19 mouse cellular contexts compared by ENCODE assay signal in genomic region chr16:22717462-22717861, GRCm38 (mm10).
DNase-seq lines count a peak whose midpoint lies in the region; ATAC-seq and TF ChIP-seq lines count a peak whose summit lies in the region.
"Had no signal": no experiment of that assay in that cellular context is flagged by ENCODE, and none has a peak within 500 bp of the region (broad histone marks: within the 10 kb centered on the region; RNA-seq: fewer than 3 reads in every experiment).

No protein-coding gene starts in this region.

- WGBS in kidney, postnatal 0 days = 53% methylated on average over 2 of the region's 2 CpGs
- 65% methylated on average over 2 of the region's 2 CpGs for WGBS in midbrain, postnatal 0 days
- 63% methylated on average over 2 of the region's 2 CpGs for WGBS in midbrain, embryonic 13.5 days
- WGBS in neural tube, embryonic 15.5 days = 83% methylated on average over 2 of the region's 2 CpGs

- no peaks in the 10 kb centered on the region for H3K27me3 ChIP-seq in kidney, postnatal 0 days (ENCODE audit: insufficient read depth, low read length)
- H3K27me3 ChIP-seq in midbrain, postnatal 0 days (ENCODE audit: insufficient read depth, low read length) = no peaks in the 10 kb centered on the region
- no peaks in the 10 kb centered on the region for H3K27me3 ChIP-seq in midbrain, embryonic 13.5 days
- H3K27me3 ChIP-seq in ES-Bruce4 (ENCODE audit: control insufficient read depth, insufficient read depth, low read length, poor library complexity, severe bottlenecking) = no peaks in the 10 kb centered on the region
- no peaks in the 10 kb centered on the region for H3K27me3 ChIP-seq in neural tube, embryonic 15.5 days (replicated peaks)
- H3K27me3 ChIP-seq: embryonic facial prominence, embryonic 13.5 days; forebrain, embryonic 15.5 days; neural tube, embryonic 12.5 days had no signal

- no peaks in the 10 kb centered on the region for H3K9me3 ChIP-seq in kidney, postnatal 0 days (replicated peaks; ENCODE audit: low read length)
- no peaks in the 10 kb centered on the region for H3K9me3 ChIP-seq in midbrain, postnatal 0 days (ENCODE audit: low read length)
- H3K9me3 ChIP-seq in midbrain, embryonic 13.5 days = no peaks in the 10 kb centered on the region
- no peaks in the 10 kb centered on the region for H3K9me3 ChIP-seq in ES-Bruce4 (replicated peaks; ENCODE audit: control insufficient read depth, insufficient read depth, low read length, poor library complexity, severe bottlenecking)
- H3K9me3 ChIP-seq in neural tube, embryonic 15.5 days (replicated peaks) = no peaks in the 10 kb centered on the region
- H3K9me3 ChIP-seq: embryonic facial prominence, embryonic 13.5 days; forebrain, embryonic 15.5 days; midbrain, embryonic 10.5 days; neural tube, embryonic 12.5 days had no signal

- H3K27ac ChIP-seq in kidney, postnatal 0 days = no peak overlapping the region
- H3K27ac ChIP-seq in midbrain, postnatal 0 days (ENCODE audit: low read depth, low read length) = no peak overlapping the region
- H3K27ac ChIP-seq in midbrain, embryonic 13.5 days = no peak overlapping the region
- H3K27ac ChIP-seq in ES-Bruce4 (ENCODE audit: insufficient read depth, low read length) = no peak overlapping the region
- no peak overlapping the region for H3K27ac ChIP-seq in neural tube, embryonic 15.5 days (replicated peaks)
- H3K27ac ChIP-seq: embryonic facial prominence, embryonic 13.5 days; forebrain, embryonic 15.5 days; macrophage; midbrain, embryonic 10.5 days; neural tube, embryonic 12.5 days had no signal

- TF ChIP-seq EP300 in ES-Bruce4 (IDR thresholded peaks at IDR 0.05; ENCODE audit: insufficient read depth, low read depth, low read length) = no peak

- no peak for TF ChIP-seq POLR2A in ES-Bruce4 (IDR thresholded peaks at IDR 0.05; ENCODE audit: insufficient read depth, low read length)

- H3K4me1 ChIP-seq in kidney, postnatal 0 days (replicated peaks; ENCODE audit: insufficient read depth, low read length) = no peaks in the 10 kb centered on the region
- no peaks in the 10 kb centered on the region for H3K4me1 ChIP-seq in midbrain, postnatal 0 days (ENCODE audit: insufficient read depth, low read length)
- no peaks in the 10 kb centered on the region for H3K4me1 ChIP-seq in midbrain, embryonic 13.5 days (replicated peaks)
- H3K4me1 ChIP-seq in ES-Bruce4 (ENCODE audit: control insufficient read depth, insufficient read depth, low read length) = no peaks in the 10 kb centered on the region
- no peaks in the 10 kb centered on the region for H3K4me1 ChIP-seq in neural tube, embryonic 15.5 days
- H3K4me1 ChIP-seq: embryonic facial prominence, embryonic 13.5 days; forebrain, embryonic 15.5 days; neural tube, embryonic 12.5 days had no signal

- no peak overlapping the region for H3K4me2 ChIP-seq in kidney, postnatal 0 days (ENCODE audit: low read length)
- no peak overlapping the region for H3K4me2 ChIP-seq in midbrain, postnatal 0 days (ENCODE audit: low read depth, low read length, poor library complexity, severe bottlenecking)
- H3K4me2 ChIP-seq in midbrain, embryonic 13.5 days (replicated peaks) = no peak overlapping the region
- H3K4me2 ChIP-seq in neural tube, embryonic 15.5 days = no peak overlapping the region
- H3K4me2 ChIP-seq: embryonic facial prominence, embryonic 13.5 days; forebrain, embryonic 15.5 days; neural tube, embryonic 12.5 days had no signal

- no peak overlapping the region for H3K9ac ChIP-seq in kidney, postnatal 0 days (ENCODE audit: low read depth, low read length)
- no peak overlapping the region for H3K9ac ChIP-seq in midbrain, postnatal 0 days (replicated peaks; ENCODE audit: low read length, poor library complexity, severe bottlenecking)
- H3K9ac ChIP-seq in midbrain, embryonic 13.5 days (replicated peaks) = no peak overlapping the region
- no peak overlapping the region for H3K9ac ChIP-seq in ES-Bruce4 (ENCODE audit: low read depth, poor library complexity, severe bottlenecking)
- H3K9ac ChIP-seq in neural tube, embryonic 15.5 days (replicated peaks) = no peak overlapping the region
- H3K9ac ChIP-seq: embryonic facial prominence, embryonic 13.5 days; forebrain, embryonic 15.5 days; neural tube, embryonic 12.5 days had no signal

- no peak for DNase-seq in kidney, postnatal 0 days (ENCODE audit: low spot score)
- no peak for DNase-seq in kidney, postnatal 14 days
- DNase-seq in midbrain, postnatal 0 days (ENCODE audit: low spot score) = no peak
- DNase-seq in induced T-regulatory cell, adult 2 months (ENCODE audit: low read depth) = peak; percentile 4
- DNase-seq: adrenal gland, adult 8-10 months; cerebellum, postnatal 10 days; gastrocnemius, postnatal 14 days; heart, adult 18-20 months; heart, postnatal 4 days; kidney, adult 8-10 months; lung, adult 18-20 months had no signal

- H3K36me3 ChIP-seq in kidney, postnatal 0 days (ENCODE audit: insufficient read depth, low read length) = no peaks in the 10 kb centered on the region
- no peaks in the 10 kb centered on the region for H3K36me3 ChIP-seq in midbrain, postnatal 0 days (ENCODE audit: insufficient read depth, low read length)
- H3K36me3 ChIP-seq in midbrain, embryonic 13.5 days = no peaks in the 10 kb centered on the region
- no peaks in the 10 kb centered on the region for H3K36me3 ChIP-seq in ES-Bruce4 (ENCODE audit: control insufficient read depth, insufficient read depth, low read length, poor library complexity, severe bottlenecking)
- no peaks in the 10 kb centered on the region for H3K36me3 ChIP-seq in neural tube, embryonic 15.5 days
- H3K36me3 ChIP-seq: embryonic facial prominence, embryonic 13.5 days; forebrain, embryonic 15.5 days; midbrain, embryonic 10.5 days; neural tube, embryonic 12.5 days had no signal

- no peak for ATAC-seq in kidney, postnatal 0 days (replicated peaks; ENCODE audit: low FRiP score, low read depth)
- no peak for ATAC-seq in midbrain, postnatal 0 days (ENCODE audit: low FRiP score)
- no peak for ATAC-seq in midbrain, embryonic 13.5 days
- no peak for ATAC-seq in neural tube, embryonic 15.5 days (ENCODE audit: low FRiP score)
- ATAC-seq: forebrain, embryonic 15.5 days had no signal

- TF ChIP-seq CTCF in kidney, postnatal 0 days (IDR thresholded peaks at IDR 0.05; ENCODE audit: low read depth) = 0 out of 2 replicates have a peak, but pooled peaks have one; percentile 6
- TF ChIP-seq CTCF in midbrain, postnatal 0 days (IDR thresholded peaks at IDR 0.05) = 0 out of 2 replicates have a peak, but pooled peaks have one; percentile 16
- peak; percentile 22 for TF ChIP-seq CTCF in ES-Bruce4 (IDR thresholded peaks at IDR 0.05; ENCODE audit: low read depth, low read length)

- no peak overlapping the region for H3K4me3 ChIP-seq in kidney, postnatal 0 days (replicated peaks; ENCODE audit: low read depth, low read length)
- no peak overlapping the region for H3K4me3 ChIP-seq in midbrain, postnatal 0 days (ENCODE audit: low read depth, low read length)
- no peak overlapping the region for H3K4me3 ChIP-seq in midbrain, embryonic 13.5 days (replicated peaks)
- H3K4me3 ChIP-seq in ES-Bruce4 (ENCODE audit: low read depth, low read length) = no peak overlapping the region
- no peak overlapping the region for H3K4me3 ChIP-seq in neural tube, embryonic 15.5 days (replicated peaks)
- H3K4me3 ChIP-seq: embryonic facial prominence, embryonic 13.5 days; forebrain, embryonic 15.5 days; midbrain, embryonic 10.5 days; neural tube, embryonic 12.5 days had no signal
